In genomic region chr6:125588241-125588640, GRCm38 (mm10) we compare ENCODE assay signal across 16 mouse cellular contexts. TPM values are rescaled to one million over a fixed set of nuclear protein-coding genes. Genes with fewer than 3 reads are reported as not detected.
DNase-seq lines count a peak whose midpoint lies in the region; ATAC-seq and TF ChIP-seq lines count a peak whose summit lies in the region.
"Had no signal": no experiment of that assay in that cellular context is flagged by ENCODE, and none has a peak within 500 bp of the region (broad histone marks: within the 10 kb centered on the region; RNA-seq: fewer than 3 reads in every experiment).

No protein-coding gene starts in this region.

- no peaks in the 10 kb centered on the region for H3K36me3 ChIP-seq in forebrain, postnatal 0 days (ENCODE audit: insufficient read depth)
- no peaks in the 10 kb centered on the region for H3K36me3 ChIP-seq in forebrain, embryonic 11.5 days (ENCODE audit: control insufficient read depth, insufficient read depth, low read length)
- no peaks in the 10 kb centered on the region for H3K36me3 ChIP-seq in liver, embryonic 14.5 days (replicated peaks; ENCODE audit: control insufficient read depth, insufficient read depth, low read depth)
- H3K36me3 ChIP-seq in liver, embryonic 12.5 days = no peaks in the 10 kb centered on the region
- H3K36me3 ChIP-seq: forebrain, embryonic 15.5 days; G1E; hindbrain, embryonic 10.5 days; intestine, embryonic 15.5 days; limb, embryonic 13.5 days; midbrain, embryonic 13.5 days had no signal

- no peak overlapping the region for H3K27ac ChIP-seq in forebrain, postnatal 0 days (ENCODE audit: low read depth, low read length)
- H3K27ac ChIP-seq in forebrain, embryonic 11.5 days (ENCODE audit: low read depth, low read length) = no peak overlapping the region
- no peak overlapping the region for H3K27ac ChIP-seq in liver, embryonic 14.5 days
- H3K27ac ChIP-seq in liver, embryonic 12.5 days = no peak overlapping the region
- H3K27ac ChIP-seq: forebrain, embryonic 15.5 days; hindbrain, embryonic 10.5 days; intestine, embryonic 15.5 days; limb, embryonic 13.5 days; midbrain, embryonic 13.5 days had no signal

- TF ChIP-seq EP300 in liver, embryonic 14.5 days (IDR thresholded peaks at IDR 0.05; ENCODE audit: low read depth) = no peak

- no peak overlapping the region for H3K9ac ChIP-seq in forebrain, postnatal 0 days
- no peak overlapping the region for H3K9ac ChIP-seq in forebrain, embryonic 11.5 days (ENCODE audit: low read length)
- no peak overlapping the region for H3K9ac ChIP-seq in liver, embryonic 14.5 days (replicated peaks)
- H3K9ac ChIP-seq in liver, embryonic 12.5 days = no peak overlapping the region
- H3K9ac ChIP-seq: forebrain, embryonic 15.5 days; intestine, embryonic 15.5 days; limb, embryonic 13.5 days; midbrain, embryonic 13.5 days had no signal

- DNase-seq in forebrain, postnatal 0 days = no peak
- no peak for DNase-seq in forebrain, embryonic 11.5 days (ENCODE audit: low spot score)
- no peak for DNase-seq in liver, embryonic 14.5 days (ENCODE audit: low read depth in 3 of 3, low spot score in 3 of 3)
- DNase-seq in thymus, postnatal 25 days = peak; percentile 7
- no peak for DNase-seq in thymus, postnatal 14 days
- no peak for DNase-seq in right cerebral cortex, postnatal 14 days
- DNase-seq in left cerebral cortex, adult 11 months (ENCODE audit: low spot score) = no peak
- DNase-seq: cerebellum, adult 18-20 months; kidney, postnatal 36 days had no signal

- TF ChIP-seq CTCF in forebrain, postnatal 0 days (IDR thresholded peaks at IDR 0.05; ENCODE audit: low read depth) = peak; percentile 34; the same call in 1 of the 2 replicates
- peak; percentile 73 for TF ChIP-seq CTCF in liver, embryonic 14.5 days (IDR thresholded peaks at IDR 0.05; ENCODE audit: low read depth)

- H3K4me2 ChIP-seq in forebrain, postnatal 0 days (ENCODE audit: low read depth) = no peak overlapping the region
- no peak overlapping the region for H3K4me2 ChIP-seq in forebrain, embryonic 11.5 days (ENCODE audit: low read depth, low read length, severe bottlenecking)
- H3K4me2 ChIP-seq in liver, embryonic 14.5 days (ENCODE audit: low read depth) = no peak overlapping the region
- no peak overlapping the region for H3K4me2 ChIP-seq in liver, embryonic 12.5 days
- H3K4me2 ChIP-seq: forebrain, embryonic 15.5 days; intestine, embryonic 15.5 days; limb, embryonic 13.5 days; midbrain, embryonic 13.5 days had no signal

- no peaks in the 10 kb centered on the region for H3K4me1 ChIP-seq in forebrain, postnatal 0 days (ENCODE audit: insufficient read depth)
- H3K4me1 ChIP-seq in forebrain, embryonic 11.5 days (replicated peaks; ENCODE audit: control insufficient read depth, insufficient read depth, low read length) = no peaks in the 10 kb centered on the region
- peaks cover 0 to 7% of the 10 kb centered on the region in 2 experiments; a peak in 3 of 4 replicates for H3K4me1 ChIP-seq in liver, embryonic 14.5 days (replicated peaks; ENCODE audit: control insufficient read depth in 2 of 2, insufficient read depth in 2 of 2, low read length in 1 of 2)
- H3K4me1 ChIP-seq in liver, embryonic 12.5 days = peaks cover 17% of the 10 kb centered on the region
- H3K4me1 ChIP-seq: forebrain, embryonic 15.5 days had no signal

- H3K27me3 ChIP-seq in forebrain, postnatal 0 days (ENCODE audit: insufficient read depth, low read length) = no peaks in the 10 kb centered on the region
- no peaks in the 10 kb centered on the region for H3K27me3 ChIP-seq in forebrain, embryonic 11.5 days (ENCODE audit: control insufficient read depth, insufficient read depth, low read length)
- H3K27me3 ChIP-seq in liver, embryonic 14.5 days (ENCODE audit: control insufficient read depth, insufficient read depth, low read length) = no peaks in the 10 kb centered on the region
- H3K27me3 ChIP-seq in liver, embryonic 12.5 days (replicated peaks) = peaks cover 3% of the 10 kb centered on the region; the same call in 1 of the 2 replicates
- H3K27me3 ChIP-seq: forebrain, embryonic 15.5 days; intestine, embryonic 15.5 days; limb, embryonic 13.5 days; midbrain, embryonic 13.5 days had no signal

- no peak for ATAC-seq in forebrain, postnatal 0 days
- no peak for ATAC-seq in forebrain, embryonic 11.5 days (replicated peaks; ENCODE audit: low FRiP score)
- peak; percentile 12 for ATAC-seq in liver, embryonic 14.5 days (ENCODE audit: insufficient read depth)
- no peak for ATAC-seq in liver, embryonic 12.5 days
- ATAC-seq: forebrain, embryonic 15.5 days; intestine, embryonic 15.5 days; midbrain, embryonic 13.5 days had no signal

- no peak overlapping the region for H3K4me3 ChIP-seq in forebrain, postnatal 0 days (ENCODE audit: low read depth, low read length)
- H3K4me3 ChIP-seq in forebrain, embryonic 11.5 days (ENCODE audit: low read depth, low read length) = no peak overlapping the region
- H3K4me3 ChIP-seq in liver, embryonic 14.5 days (ENCODE audit: insufficient read depth in 1 of 2, low read depth in 2 of 2, low read length in 2 of 2) = no peak overlapping the region
- H3K4me3 ChIP-seq in liver, embryonic 12.5 days = no peak overlapping the region
- H3K4me3 ChIP-seq: forebrain, embryonic 15.5 days; hindbrain, embryonic 10.5 days; intestine, embryonic 15.5 days; limb, embryonic 13.5 days; midbrain, embryonic 13.5 days had no signal

- no peaks in the 10 kb centered on the region for H3K9me3 ChIP-seq in forebrain, postnatal 0 days (ENCODE audit: low read length)
- no peaks in the 10 kb centered on the region for H3K9me3 ChIP-seq in forebrain, embryonic 11.5 days (ENCODE audit: control insufficient read depth, low read length)
- H3K9me3 ChIP-seq in liver, embryonic 14.5 days (ENCODE audit: control insufficient read depth, low read length) = no peaks in the 10 kb centered on the region
- no peaks in the 10 kb centered on the region for H3K9me3 ChIP-seq in liver, embryonic 12.5 days (replicated peaks)
- H3K9me3 ChIP-seq: forebrain, embryonic 15.5 days; hindbrain, embryonic 10.5 days; intestine, embryonic 15.5 days; limb, embryonic 13.5 days; midbrain, embryonic 13.5 days had no signal

- WGBS in forebrain, postnatal 0 days = 91% methylated on average over 12 of the region's 12 CpGs
- 91% methylated on average over 12 of the region's 12 CpGs for WGBS in forebrain, embryonic 11.5 days
- 81% methylated on average over 12 of the region's 12 CpGs for WGBS in liver, embryonic 14.5 days (ENCODE audit: insufficient replicate concordance)
- 78% methylated on average over 12 of the region's 12 CpGs for WGBS in liver, embryonic 12.5 days (ENCODE audit: insufficient replicate concordance)

RNA-seq across cellular contexts. Expression of gene Vwf, which starts 41.7 kb away (rescaled TPM):
- total RNA-seq in forebrain, postnatal 0 days (2014; rRNA removed) = 21.2 and 30.0 TPM in 2 replicates
- 8.9 and 13.1 TPM in 2 replicates for polyA plus RNA-seq in forebrain, postnatal 0 days (2015; fragmentation: Nextera tagmentation; extraction: Ambion mirVana)
- 9.0 and 11.7 TPM in 2 replicates for polyA plus RNA-seq in forebrain, embryonic 11.5 days (2014; fragmentation: Nextera tagmentation; extraction: Ambion mirVana)
- polyA plus RNA-seq in liver, embryonic 14.5 days (2012; rRNA removed) = 5.4 and 9.0 TPM in 2 replicates
- polyA plus RNA-seq in liver, embryonic 14.5 days (2014; fragmentation: Nextera tagmentation; extraction: Ambion mirVana) = 11.1 and 14.9 TPM in 2 replicates
- 19.2 and 21.5 TPM in 2 replicates for polyA plus RNA-seq in liver, embryonic 12.5 days (2016; fragmentation: Nextera tagmentation; extraction: Ambion mirVana)
